Comparison of ENCODE assay signal across 8 mouse cellular contexts in the genomic region with DNA sequence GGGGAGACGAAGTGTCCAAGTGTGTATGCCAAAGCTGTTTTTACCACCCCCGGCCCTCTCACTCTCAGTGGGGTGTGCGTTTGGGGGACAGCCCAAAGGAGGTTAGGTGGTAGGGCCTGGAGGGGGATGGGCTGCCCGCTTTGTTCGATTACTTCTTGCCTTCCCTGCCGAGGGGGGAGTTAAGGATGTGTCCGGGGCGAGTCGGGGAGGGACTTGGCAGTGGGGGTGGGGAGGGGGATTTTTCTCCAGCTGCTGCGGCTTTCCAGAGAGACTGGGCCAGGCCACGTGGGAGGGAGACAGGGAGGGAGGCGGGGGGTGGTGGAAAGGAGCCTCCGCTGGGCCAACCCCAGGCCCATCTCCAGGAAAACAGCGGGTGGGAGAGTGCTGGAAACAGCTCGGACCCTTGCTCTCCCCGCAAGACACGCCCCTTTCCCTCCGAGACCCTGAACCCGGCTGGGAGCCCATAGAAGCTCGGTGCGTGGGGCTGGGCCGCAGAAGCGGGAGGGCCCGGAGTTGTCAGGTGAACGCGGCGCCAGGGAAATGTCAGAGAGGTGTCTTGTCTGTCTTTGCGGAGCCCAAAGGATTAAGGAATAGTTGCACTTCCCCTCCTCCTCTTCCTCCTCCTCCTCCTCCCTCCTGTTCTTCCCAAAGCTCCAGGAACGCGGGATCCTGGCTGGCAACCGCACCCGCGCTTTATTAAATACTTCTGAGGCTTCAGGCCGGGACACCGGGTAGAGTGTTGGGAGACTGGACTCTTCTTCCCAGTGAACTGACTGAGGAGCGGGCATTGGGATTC. TPM values are rescaled to one million over a fixed set of nuclear protein-coding genes. Genes with fewer than 3 reads are reported as not detected.
DNase-seq lines count a peak whose midpoint lies in the region; ATAC-seq and TF ChIP-seq lines count a peak whose summit lies in the region.

No protein-coding gene starts in this region.

- H3K9ac ChIP-seq in kidney, embryonic 16.5 days (replicated peaks; ENCODE audit: low read length), result peak overlapping the region; percentile 75
- peak overlapping the region; percentile 88 for H3K9ac ChIP-seq in heart, embryonic 16.5 days (ENCODE audit: low read length)
- no peak overlapping the region for H3K9ac ChIP-seq in liver, embryonic 14.5 days (replicated peaks)

- TF ChIP-seq EP300 in liver, embryonic 14.5 days (IDR thresholded peaks at IDR 0.05; ENCODE audit: low read depth), result no peak

- H3K4me1 ChIP-seq in kidney, embryonic 16.5 days (ENCODE audit: insufficient read depth, low read length), result 0 out of 2 replicates have a peak, but pooled peaks cover 4% of the 10 kb centered on the region
- peaks cover 8% of the 10 kb centered on the region; the same call in 1 of the 2 replicates for H3K4me1 ChIP-seq in heart, embryonic 16.5 days (ENCODE audit: control insufficient read depth, insufficient read depth, low read length)
- H3K4me1 ChIP-seq in liver, embryonic 14.5 days (replicated peaks; ENCODE audit: control insufficient read depth in 2 of 2, insufficient read depth in 2 of 2, low read length in 1 of 2), result peaks cover 0 to 4% of the 10 kb centered on the region in 2 experiments; a peak in 2 of 4 replicates

- peak; percentile 69 for ATAC-seq in kidney, embryonic 16.5 days (ENCODE audit: low FRiP score, low TSS enrichment)
- ATAC-seq in heart, embryonic 16.5 days (replicated peaks; ENCODE audit: extremely low read depth, insufficient read depth, low FRiP score), result peak; percentile 49
- peak; percentile 23; the same call in 1 of the 2 replicates for ATAC-seq in liver, embryonic 14.5 days (ENCODE audit: insufficient read depth)

- no peak overlapping the region; the same call in 1 of the 2 replicates for H3K27ac ChIP-seq in kidney, embryonic 16.5 days (ENCODE audit: low read length)
- peak overlapping the region; percentile 75 for H3K27ac ChIP-seq in heart, embryonic 16.5 days (ENCODE audit: low read length)
- no peak overlapping the region for H3K27ac ChIP-seq in liver, embryonic 14.5 days

- H3K4me2 ChIP-seq in kidney, embryonic 16.5 days (replicated peaks; ENCODE audit: low read depth, low read length), result peak overlapping the region; percentile 100
- H3K4me2 ChIP-seq in heart, embryonic 16.5 days (ENCODE audit: low read depth, low read length), result peak overlapping the region; percentile 99
- H3K4me2 ChIP-seq in liver, embryonic 14.5 days (ENCODE audit: low read depth), result peak overlapping the region; percentile 65

- no peaks in the 10 kb centered on the region for H3K36me3 ChIP-seq in kidney, embryonic 16.5 days (ENCODE audit: insufficient read depth, low read length)
- H3K36me3 ChIP-seq in heart, embryonic 16.5 days (ENCODE audit: control insufficient read depth, insufficient read depth), result no peaks in the 10 kb centered on the region
- H3K36me3 ChIP-seq in liver, embryonic 14.5 days (replicated peaks; ENCODE audit: control insufficient read depth, insufficient read depth, low read depth), result no peaks in the 10 kb centered on the region

- 2% methylated on average over 36 of the region's 36 CpGs for WGBS in kidney, embryonic 16.5 days
- 6% methylated on average over 36 of the region's 36 CpGs for WGBS in heart, embryonic 16.5 days
- WGBS in liver, embryonic 14.5 days (ENCODE audit: insufficient replicate concordance), result 11% methylated on average over 36 of the region's 36 CpGs

- no peaks in the 10 kb centered on the region; the same call in 1 of the 2 replicates for H3K27me3 ChIP-seq in kidney, embryonic 16.5 days (ENCODE audit: insufficient read depth, low read length)
- H3K27me3 ChIP-seq in heart, embryonic 16.5 days (ENCODE audit: control insufficient read depth, insufficient read depth, low read length), result peaks cover 2% of the 10 kb centered on the region; the same call in 1 of the 2 replicates
- peaks cover 39% of the 10 kb centered on the region for H3K27me3 ChIP-seq in liver, embryonic 14.5 days (ENCODE audit: control insufficient read depth, insufficient read depth, low read length)

- H3K9me3 ChIP-seq in kidney, embryonic 16.5 days (ENCODE audit: low read length), result peaks cover 5% of the 10 kb centered on the region; the same call in 1 of the 2 replicates
- peaks cover 5% of the 10 kb centered on the region for H3K9me3 ChIP-seq in heart, embryonic 16.5 days (replicated peaks; ENCODE audit: control insufficient read depth, low read length)
- no peaks in the 10 kb centered on the region for H3K9me3 ChIP-seq in liver, embryonic 14.5 days (ENCODE audit: control insufficient read depth, low read length)

- no peak for DNase-seq in kidney, adult 11 months
- DNase-seq in adrenal gland, adult 2 months, result peak; percentile 51
- DNase-seq in embryo, embryonic 10 days (ENCODE audit: low spot score), result peak; percentile 75
- no peak for DNase-seq in liver, embryonic 14.5 days (ENCODE audit: low read depth in 3 of 3, low spot score in 3 of 3)
- DNase-seq in retina, postnatal 1 day, result peak; percentile 88
- no peak for DNase-seq in urinary bladder, adult 2 months (ENCODE audit: low spot score)

- TF ChIP-seq CTCF in liver, embryonic 14.5 days (IDR thresholded peaks at IDR 0.05; ENCODE audit: low read depth), result no peak

- peak overlapping the region; percentile 78 for H3K4me3 ChIP-seq in kidney, embryonic 16.5 days (ENCODE audit: low read length)
- peak overlapping the region; percentile 80 for H3K4me3 ChIP-seq in heart, embryonic 16.5 days (ENCODE audit: low read length)
- H3K4me3 ChIP-seq in liver, embryonic 14.5 days (ENCODE audit: insufficient read depth in 1 of 2, low read depth in 2 of 2, low read length in 2 of 2), result peak overlapping the region; percentile 22 to 59

RNA-seq across cellular contexts. Expression of a gene that starts 1.3 kb away (rescaled TPM):
- polyA plus RNA-seq in kidney, embryonic 16.5 days (2015; fragmentation: Nextera tagmentation; extraction: Ambion mirVana), result 10.9 and 12.0 TPM in 2 replicates
- 10 to 100 TPM; 22.5 to 33.7 TPM for total RNA-seq in adrenal gland, adult 2 months (2021)
- 37.5 and 38.9 TPM in 2 replicates for polyA plus RNA-seq in adrenal gland, adult 2 months (2012; rRNA removed)
- polyA plus RNA-seq in heart, embryonic 16.5 days (2015; fragmentation: Nextera tagmentation; extraction: Ambion mirVana), result 8.1 and 10.8 TPM in 2 replicates
- polyA plus RNA-seq in liver, embryonic 14.5 days (2012; rRNA removed), result 4.6 and 4.9 TPM in 2 replicates
- polyA plus RNA-seq in liver, embryonic 14.5 days (2014; fragmentation: Nextera tagmentation; extraction: Ambion mirVana), result 4.5 and 5.4 TPM in 2 replicates
- polyA plus RNA-seq in urinary bladder, adult 2 months (2012; rRNA removed), result 12.5 and 15.9 TPM in 2 replicates

RNA-seq across cellular contexts. Expression of a gene that starts 38.4 kb away (rescaled TPM):
- 3.2 and 3.3 TPM in 2 replicates for polyA plus RNA-seq in kidney, embryonic 16.5 days (2015; fragmentation: Nextera tagmentation; extraction: Ambion mirVana)
- total RNA-seq in adrenal gland, adult 2 months (2021), result 1 to 10 TPM; 1.1 to 1.4 TPM
- polyA plus RNA-seq in adrenal gland, adult 2 months (2012; rRNA removed), result 2.6 and 4.8 TPM in 2 replicates
- polyA plus RNA-seq in heart, embryonic 16.5 days (2015; fragmentation: Nextera tagmentation; extraction: Ambion mirVana), result 0.17 and 0.30 TPM in 2 replicates
- polyA plus RNA-seq in liver, embryonic 14.5 days (2012; rRNA removed), result 0.06 and 0.10 TPM in 2 replicates
- polyA plus RNA-seq in liver, embryonic 14.5 days (2014; fragmentation: Nextera tagmentation; extraction: Ambion mirVana), result 0.06 and 0.13 TPM in 2 replicates
- 2.3 and 2.7 TPM in 2 replicates for polyA plus RNA-seq in urinary bladder, adult 2 months (2012; rRNA removed)

Comparison
In these comparisons a context has a peak if more than half of its experiments do, and no peak if none do; other contexts are left out.
1. DNase-seq: peak in adrenal gland, adult 2 months (single experiment), embryo, embryonic 10 days (single experiment) and retina, postnatal 1 day (single experiment); none in kidney, adult 11 months (single experiment), liver, embryonic 14.5 days (0 of 3) and urinary bladder, adult 2 months (single experiment).
2. Peak in every context shown above with its lines, with median percentiles within 50 percentile points of each other: ATAC-seq, H3K4me2 ChIP-seq and H3K4me3 ChIP-seq.